Mouse (Mus musculus) adrenal gland, postnatal 10 days (tissue): Measurements from ENCODE around the gene Slc26a6. TPM values are rescaled to one million over a fixed set of nuclear protein-coding genes. Genes with fewer than 3 reads are reported as not detected.

Experiments
- DNase-seq: peaks from one replicate; pipeline ENCODE4 v3.0.0; 2021; ENCODE audit warnings: mixed read lengths
- total RNA-seq, 2 experiments: library from RNA; stranded (reverse); gene quantifications; 2 replicates each; pipeline ENCODE4 v1.2.3; 2021

The Slc26a6 gene
- total RNA-seq, 2 experiments from 2014 or later: 9.8 to 13.8 TPM

- peak; percentile 69 for DNase-seq
Observed at GRCm38 (mm10) chr9:108847374-108847773, 5.7 kb upstream of the Slc26a6 start.

- no peak for DNase-seq
Observed at GRCm38 (mm10) chr9:108848419-108848818, 4.7 kb upstream of the Slc26a6 start.

- DNase-seq: peak; percentile 94
Observed at GRCm38 (mm10) chr9:108853635-108854240, 655 bp downstream of the Slc26a6 start.

- DNase-seq: peak; percentile 94
Observed at GRCm38 (mm10) chr9:108854241-108854696, 1.2 kb downstream of the Slc26a6 start.

- no peak for DNase-seq
Observed at GRCm38 (mm10) chr9:108855335-108855734, 2.3 kb downstream of the Slc26a6 start.

- no peak for DNase-seq
Observed at GRCm38 (mm10) chr9:108858792-108859527, 5.9 kb downstream of the Slc26a6 start.

GRCm38 (mm10) chr9:108912308-108912707 is 59.2 kb downstream of the Slc26a6 start:
- no peak for DNase-seq

- no peak for DNase-seq
Observed at GRCm38 (mm10) chr9:108913161-108913560, 60.1 kb downstream of the Slc26a6 start.

- DNase-seq: peak; percentile 32
Observed at GRCm38 (mm10) chr9:108913621-108914020, 60.5 kb downstream of the Slc26a6 start.

- DNase-seq: peak; percentile 52
Observed at GRCm38 (mm10) chr9:108914491-108914890, 61.4 kb downstream of the Slc26a6 start, which contains the start of gene Tmem89. Tmem89 (plus strand) TSS chr9:108914619.

- DNase-seq: peak; percentile 32
Observed at GRCm38 (mm10) chr9:108925897-108926296, 72.8 kb downstream of the Slc26a6 start.

- DNase-seq: no peak
Observed at GRCm38 (mm10) chr9:108928424-108928823, 75.3 kb downstream of the Slc26a6 start.

GRCm38 (mm10) chr9:108935991-108936390 is 82.9 kb downstream of the Slc26a6 start:
- no peak for DNase-seq

- peak; percentile 95 for DNase-seq
Observed at GRCm38 (mm10) chr9:108936418-108937364, 83.6 kb downstream of the Slc26a6 start, which contains the start of gene Uqcrc1. Uqcrc1 (plus strand) TSS chr9:108936633.

GRCm38 (mm10) chr9:108945111-108945510 is 92.0 kb downstream of the Slc26a6 start:
- DNase-seq: no peak

- DNase-seq: no peak
Observed at GRCm38 (mm10) chr9:108945608-108946007, 92.5 kb downstream of the Slc26a6 start.

- DNase-seq: peak; percentile 55
Observed at GRCm38 (mm10) chr9:108949231-108949966, 96.3 kb downstream of the Slc26a6 start.

- DNase-seq: no peak
Observed at GRCm38 (mm10) chr9:108949967-108950728, 97.1 kb downstream of the Slc26a6 start.

- no peak for DNase-seq
Observed at GRCm38 (mm10) chr9:108953081-108953636, 100.1 kb downstream of the Slc26a6 start, which contains the start of gene Col7a1. Col7a1 (plus strand) TSS chr9:108953586.

- DNase-seq: no peak
Observed at GRCm38 (mm10) chr9:108955241-108955640, 102.2 kb downstream of the Slc26a6 start.
